Mouse (Mus musculus): Measurements from ENCODE around the gene Dnmt1. TPM values are rescaled to one million over a fixed set of nuclear protein-coding genes. Genes with fewer than 3 reads are reported as not detected.

Gene Dnmt1
- 35.2 and 39.4 TPM in 2 replicates for polyA plus RNA-seq (2014; fragmentation: Nextera tagmentation; extraction: Ambion mirVana)

- Histone ChIP-seq H3K27me3 (ENCODE audit: control insufficient read depth, insufficient read depth, low read length) (no peaks in the 10 kb centered on the region), H3K9ac (ENCODE audit: low read length) (no peak within 1 kb of the TSS), H3K27ac (replicated peaks in 1 of 2; ENCODE audit: control insufficient read depth in 1 of 2, insufficient read depth in 1 of 2, low read depth in 2 of 2, low read length in 2 of 2) (no peak within 1 kb of the TSS), H3K9me3 (ENCODE audit: control insufficient read depth, low read length) (no peaks in the 10 kb centered on the region), H3K4me1 (ENCODE audit: control insufficient read depth in 2 of 2, insufficient read depth in 2 of 2, low read length in 2 of 2) (no peaks in the 10 kb centered on the region), H3K4me2 (ENCODE audit: low read length) (no peak within 1 kb of the TSS), H3K4me3 (ENCODE audit: control insufficient read depth in 1 of 2, insufficient read depth in 1 of 2, low read depth in 1 of 2, low read length in 2 of 2) (no peak within 1 kb of the TSS), H3K36me3 (ENCODE audit: control insufficient read depth, insufficient read depth, low read length) (no peaks in the 10 kb centered on the region)
- ATAC-seq (ENCODE audit: insufficient number of reproducible peaks, insufficient read depth, low FRiP score, low read depth): no peak
- 79% methylated on average over 2 of the region's 2 CpGs for WGBS
Observed at GRCm38 (mm10) chr9:20959430-20959938, at the start of gene Dnmt1. Dnmt1 (minus strand) TSS chr9:20959888.

GRCm38 (mm10) chr9:21008007-21008406, 48.3 kb upstream of the Dnmt1 start:
- H3K9me3 ChIP-seq (ENCODE audit: control insufficient read depth, low read length): no peaks in the 10 kb centered on the region
- H3K4me1 ChIP-seq (ENCODE audit: control insufficient read depth in 2 of 2, insufficient read depth in 2 of 2, low read length in 2 of 2): peaks cover 3 to 6% of the 10 kb centered on the region in 2 experiments; a peak in 2 of 4 replicates
- WGBS: 76% methylated on average over 7 of the region's 7 CpGs
- no peak overlapping the region for H3K9ac ChIP-seq (ENCODE audit: low read length)
- H3K36me3 ChIP-seq (ENCODE audit: control insufficient read depth, insufficient read depth, low read length): peaks cover 49% of the 10 kb centered on the region
- no peak overlapping the region for H3K4me3 ChIP-seq (ENCODE audit: control insufficient read depth in 1 of 2, insufficient read depth in 1 of 2, low read depth in 1 of 2, low read length in 2 of 2)
- H3K4me2 ChIP-seq (ENCODE audit: low read length): no peak overlapping the region
- H3K27me3 ChIP-seq (ENCODE audit: control insufficient read depth, insufficient read depth, low read length): no peaks in the 10 kb centered on the region
- no peak for ATAC-seq (ENCODE audit: insufficient number of reproducible peaks, insufficient read depth, low FRiP score, low read depth)
- H3K27ac ChIP-seq (replicated peaks in 1 of 2; ENCODE audit: control insufficient read depth in 1 of 2, insufficient read depth in 1 of 2, low read depth in 2 of 2, low read length in 2 of 2): no peak overlapping the region

GRCm38 (mm10) chr9:21007313-21007952, 47.7 kb upstream of the Dnmt1 start:
- H3K4me1 ChIP-seq (ENCODE audit: control insufficient read depth in 2 of 2, insufficient read depth in 2 of 2, low read length in 2 of 2): peaks cover 3 to 6% of the 10 kb centered on the region in 2 experiments; a peak in 2 of 4 replicates
- no peak for ATAC-seq (ENCODE audit: insufficient number of reproducible peaks, insufficient read depth, low FRiP score, low read depth)
- H3K9me3 ChIP-seq (ENCODE audit: control insufficient read depth, low read length): no peaks in the 10 kb centered on the region
- no peak overlapping the region for H3K9ac ChIP-seq (ENCODE audit: low read length)
- no peak overlapping the region for H3K4me2 ChIP-seq (ENCODE audit: low read length)
- peaks cover 49% of the 10 kb centered on the region for H3K36me3 ChIP-seq (ENCODE audit: control insufficient read depth, insufficient read depth, low read length)
- H3K27ac ChIP-seq (replicated peaks in 1 of 2; ENCODE audit: control insufficient read depth in 1 of 2, insufficient read depth in 1 of 2, low read depth in 2 of 2, low read length in 2 of 2): no peak overlapping the region
- H3K27me3 ChIP-seq (ENCODE audit: control insufficient read depth, insufficient read depth, low read length): no peaks in the 10 kb centered on the region
- WGBS: 92% methylated on average over 10 of the region's 10 CpGs
- no peak overlapping the region for H3K4me3 ChIP-seq (ENCODE audit: control insufficient read depth in 1 of 2, insufficient read depth in 1 of 2, low read depth in 1 of 2, low read length in 2 of 2)

- H3K27ac ChIP-seq (replicated peaks in 1 of 2; ENCODE audit: control insufficient read depth in 1 of 2, insufficient read depth in 1 of 2, low read depth in 2 of 2, low read length in 2 of 2): peak within 1 kb of the TSS; percentile 78 to 85
- ATAC-seq (ENCODE audit: insufficient number of reproducible peaks, insufficient read depth, low FRiP score, low read depth): peak; percentile 74
- peaks cover 37% of the 10 kb centered on the region for H3K36me3 ChIP-seq (ENCODE audit: control insufficient read depth, insufficient read depth, low read length)
- no peaks in the 10 kb centered on the region for H3K9me3 ChIP-seq (ENCODE audit: control insufficient read depth, low read length)
- H3K4me2 ChIP-seq (ENCODE audit: low read length): peak within 1 kb of the TSS; percentile 90
- H3K4me3 ChIP-seq (ENCODE audit: control insufficient read depth in 1 of 2, insufficient read depth in 1 of 2, low read depth in 1 of 2, low read length in 2 of 2): peak within 1 kb of the TSS; percentile 86 to 88
- peak within 1 kb of the TSS; percentile 90 for H3K9ac ChIP-seq (ENCODE audit: low read length)
- WGBS: under 1% methylated on average over 72 of the region's 72 CpGs
- H3K27me3 ChIP-seq (ENCODE audit: control insufficient read depth, insufficient read depth, low read length): no peaks in the 10 kb centered on the region
- H3K4me1 ChIP-seq (ENCODE audit: control insufficient read depth in 2 of 2, insufficient read depth in 2 of 2, low read length in 2 of 2): peaks cover 3 to 6% of the 10 kb centered on the region in 2 experiments; a peak in 2 of 4 replicates
Observed at GRCm38 (mm10) chr9:21002627-21003551, 43.2 kb upstream of the Dnmt1 start, which contains the start of gene Mrpl4. Mrpl4 (plus strand) TSS chr9:21002738.

GRCm38 (mm10) chr9:21002270-21002626, 42.6 kb upstream of the Dnmt1 start:
- Histone ChIP-seq H3K9me3 (ENCODE audit: control insufficient read depth, low read length) (no peaks in the 10 kb centered on the region), H3K4me1 (ENCODE audit: control insufficient read depth in 2 of 2, insufficient read depth in 2 of 2, low read length in 2 of 2) (peaks cover 3 to 6% of the 10 kb centered on the region in 2 experiments; a peak in 2 of 4 replicates), H3K27me3 (ENCODE audit: control insufficient read depth, insufficient read depth, low read length) (no peaks in the 10 kb centered on the region), H3K27ac (replicated peaks in 1 of 2; ENCODE audit: control insufficient read depth in 1 of 2, insufficient read depth in 1 of 2, low read depth in 2 of 2, low read length in 2 of 2) (peak overlapping the region; percentile 78 to 85), H3K9ac (ENCODE audit: low read length) (peak overlapping the region; percentile 90), H3K4me3 (ENCODE audit: control insufficient read depth in 1 of 2, insufficient read depth in 1 of 2, low read depth in 1 of 2, low read length in 2 of 2) (peak overlapping the region; percentile 86 to 88), H3K36me3 (ENCODE audit: control insufficient read depth, insufficient read depth, low read length) (peaks cover 31% of the 10 kb centered on the region), H3K4me2 (ENCODE audit: low read length) (peak overlapping the region; percentile 90)
- WGBS: 14% methylated on average over 7 of the region's 7 CpGs
- ATAC-seq (ENCODE audit: insufficient number of reproducible peaks, insufficient read depth, low FRiP score, low read depth): no peak

- peak overlapping the region; percentile 11; the same call in 1 of the 2 replicates for H3K9ac ChIP-seq (ENCODE audit: low read length)
- H3K27me3 ChIP-seq (ENCODE audit: control insufficient read depth, insufficient read depth, low read length): no peaks in the 10 kb centered on the region
- H3K4me3 ChIP-seq (ENCODE audit: control insufficient read depth in 1 of 2, insufficient read depth in 1 of 2, low read depth in 1 of 2, low read length in 2 of 2): no peak overlapping the region
- no peaks in the 10 kb centered on the region for H3K9me3 ChIP-seq (ENCODE audit: control insufficient read depth, low read length)
- ATAC-seq (ENCODE audit: insufficient number of reproducible peaks, insufficient read depth, low FRiP score, low read depth): no peak
- H3K36me3 ChIP-seq (ENCODE audit: control insufficient read depth, insufficient read depth, low read length): peaks cover 26% of the 10 kb centered on the region
- peaks cover 3 to 6% of the 10 kb centered on the region in 2 experiments; a peak in 2 of 4 replicates for H3K4me1 ChIP-seq (ENCODE audit: control insufficient read depth in 2 of 2, insufficient read depth in 2 of 2, low read length in 2 of 2)
- 63% methylated on average over 6 of the region's 6 CpGs for WGBS
- H3K27ac ChIP-seq (replicated peaks in 1 of 2; ENCODE audit: control insufficient read depth in 1 of 2, insufficient read depth in 1 of 2, low read depth in 2 of 2, low read length in 2 of 2): no peak overlapping the region
- H3K4me2 ChIP-seq (ENCODE audit: low read length): no peak overlapping the region
Observed at GRCm38 (mm10) chr9:21001651-21002200, 42.0 kb upstream of the Dnmt1 start.

GRCm38 (mm10) chr9:21000811-21001210, 41.1 kb upstream of the Dnmt1 start:
- Histone ChIP-seq H3K4me3 (ENCODE audit: control insufficient read depth in 1 of 2, insufficient read depth in 1 of 2, low read depth in 1 of 2, low read length in 2 of 2) (no peak overlapping the region), H3K27me3 (ENCODE audit: control insufficient read depth, insufficient read depth, low read length) (no peaks in the 10 kb centered on the region), H3K36me3 (ENCODE audit: control insufficient read depth, insufficient read depth, low read length) (peaks cover 16% of the 10 kb centered on the region), H3K9me3 (ENCODE audit: control insufficient read depth, low read length) (no peaks in the 10 kb centered on the region), H3K4me2 (ENCODE audit: low read length) (no peak overlapping the region), H3K4me1 (ENCODE audit: control insufficient read depth in 2 of 2, insufficient read depth in 2 of 2, low read length in 2 of 2) (peaks cover 3 to 6% of the 10 kb centered on the region in 2 experiments; a peak in 2 of 4 replicates), H3K27ac (replicated peaks in 1 of 2; ENCODE audit: control insufficient read depth in 1 of 2, insufficient read depth in 1 of 2, low read depth in 2 of 2, low read length in 2 of 2) (no peak overlapping the region), H3K9ac (ENCODE audit: low read length) (no peak overlapping the region)
- ATAC-seq (ENCODE audit: insufficient number of reproducible peaks, insufficient read depth, low FRiP score, low read depth): no peak

Data from heart, embryonic 14.5 days (tissue).